Mouse (Mus musculus) MEL (cell line): ENCODE results near the gene Ubxn1. TPM values are rescaled to one million over a fixed set of nuclear protein-coding genes. Genes with fewer than 3 reads are reported as not detected.
"Not testable (repeated sequence)": the region's sequence is repeated elsewhere in the genome, so short reads cannot be mapped to it uniquely, and the experiment has no call there.

ENCODE experiments used
- DNase-seq: peaks from one replicate; pipeline ENCODE4 v3.0.0; 2011; ENCODE audit warnings: low read depth, low spot score
- H3K27ac ChIP-seq: 2 replicates; pipeline ENCODE4 v1.5.1; 2012; ENCODE audit warnings: low read depth, mild to moderate bottlenecking, control low read depth, low read length, moderate library complexity; ENCODE audit not compliant: control insufficient read depth
- H3K27me3 ChIP-seq, 2 experiments: fragments of 150-350 bp in 1 of 2; sonication (generic) in 1 of 2; 2 replicates each; pipeline ENCODE4 v1.6.1; 2012; ENCODE audit warnings: low read length in 2 of 2, mild to moderate bottlenecking in 2 of 2, improper control_type of control experiment in 1 of 2, moderate library complexity in 1 of 2; ENCODE audit not compliant: insufficient read depth in 2 of 2, control insufficient read depth in 1 of 2
- H3K36me3 ChIP-seq, 2 experiments: 2 replicates each; pipeline ENCODE4 v1.6.1; 2012 to 2014; ENCODE audit warnings: low read length in 2 of 2, improper control_type of control experiment in 1 of 2, inconsistent platforms in 1 of 2, mild to moderate bottlenecking in 1 of 2; ENCODE audit not compliant: insufficient read depth in 2 of 2, control insufficient read depth in 1 of 2
- H3K4me1 ChIP-seq, 2 experiments: fragments of 150-350 bp in 1 of 2; sonication (generic) in 1 of 2; 2 replicates each; pipeline ENCODE4 v1.6.1; 2012; ENCODE audit warnings: low read length in 2 of 2, improper control_type of control experiment in 1 of 2, mild to moderate bottlenecking in 1 of 2; ENCODE audit not compliant: insufficient read depth in 2 of 2, control insufficient read depth in 1 of 2
- H3K4me3 ChIP-seq, 2 experiments: fragments of 150-350 bp in 1 of 2; sonication (generic) in 1 of 2; 2 replicates each; pipeline ENCODE4 v1.5.1; 2012; ENCODE audit warnings: low read depth in 2 of 2, low read length in 2 of 2, mild to moderate bottlenecking in 2 of 2, moderate library complexity in 2 of 2, control low read depth in 1 of 2, improper control_type of control experiment in 1 of 2; ENCODE audit not compliant: control insufficient read depth in 1 of 2, insufficient read depth in 1 of 2
- H3K79me2 ChIP-seq: 2 replicates; pipeline ENCODE4 v1.6.1; 2012; ENCODE audit warnings: mild to moderate bottlenecking, low read length, moderate library complexity; ENCODE audit not compliant: control insufficient read depth, poor library complexity, insufficient read depth
- H3K9ac ChIP-seq: 2 replicates; pipeline ENCODE4 v1.6.1; 2012; ENCODE audit warnings: low read depth, mild to moderate bottlenecking, control low read depth, low read length, moderate library complexity; ENCODE audit not compliant: control insufficient read depth, poor library complexity, severe bottlenecking
- H3K9me3 ChIP-seq: fragments of 150-350 bp; sonication (generic); replicated peaks from 2 replicates; pipeline ENCODE4 v1.6.1; 2012; ENCODE audit warnings: mild to moderate bottlenecking, low read length, improper control_type of control experiment, moderate library complexity; ENCODE audit not compliant: insufficient read depth
- BHLHE40 ChIP-seq: IDR thresholded peaks from 2 replicates; pipeline ENCODE4 v1.6.1; 2012; ENCODE audit warnings: low read depth, mild to moderate bottlenecking, inconsistent platforms, low read length, improper control_type of control experiment, borderline replicate concordance
- CHD1 ChIP-seq: IDR thresholded peaks from 2 replicates; pipeline ENCODE4 v1.6.1; 2012; ENCODE audit warnings: low read depth, mild to moderate bottlenecking, inconsistent platforms, low read length, improper control_type of control experiment
- CTCF ChIP-seq, 3 experiments: IDR thresholded peaks in 2 of 3; conservative IDR thresholded peaks in 1 of 3; 2 replicates each; pipeline ENCODE4 v1.5.1; 2011 to 2012; ENCODE audit warnings: low read length in 3 of 3, low read depth in 2 of 3, mild to moderate bottlenecking in 2 of 3, improper control_type of control experiment in 1 of 3, inconsistent platforms in 1 of 3, mixed read lengths in 1 of 3, moderate library complexity in 1 of 3; ENCODE audit not compliant: control insufficient read depth in 1 of 3, insufficient read depth in 1 of 3, poor library complexity in 1 of 3, severe bottlenecking in 1 of 3
- E2F4 ChIP-seq: IDR thresholded peaks from 2 replicates; pipeline ENCODE4 v1.6.1; 2011; ENCODE audit warnings: low read depth, low read length, improper control_type of control experiment, borderline replicate concordance
- ELF1 ChIP-seq: IDR thresholded peaks from 2 replicates; pipeline ENCODE4 v1.6.1; 2014; ENCODE audit warnings: low read depth, mild to moderate bottlenecking, inconsistent platforms, low read length, improper control_type of control experiment, moderate library complexity
- EP300 ChIP-seq, 2 experiments: IDR thresholded peaks; 2 replicates each; pipeline ENCODE4 v1.6.1; 2011; ENCODE audit warnings: improper control_type of control experiment in 2 of 2, low read length in 2 of 2, low read depth in 1 of 2, mild to moderate bottlenecking in 1 of 2
- GABPA ChIP-seq: IDR thresholded peaks from 2 replicates; pipeline ENCODE4 v1.6.1; 2012; ENCODE audit warnings: low read depth, mild to moderate bottlenecking, inconsistent platforms, low read length, improper control_type of control experiment, moderate library complexity
- HCFC1 ChIP-seq: IDR thresholded peaks from 2 replicates; pipeline ENCODE4 v1.6.1; 2012; ENCODE audit warnings: low read depth, mild to moderate bottlenecking, inconsistent platforms, low read length, improper control_type of control experiment, moderate library complexity
- JUND ChIP-seq: IDR thresholded peaks from 2 replicates; pipeline ENCODE4 v1.6.1; 2011; ENCODE audit warnings: low read depth, mild to moderate bottlenecking, improper control_type of control experiment, low read length
- KAT2A ChIP-seq: conservative IDR thresholded peaks from 2 replicates; pipeline ENCODE4 v1.6.1; 2012; ENCODE audit warnings: low read depth, low read length, improper control_type of control experiment, inconsistent platforms
- MAX ChIP-seq: IDR thresholded peaks from 2 replicates; pipeline ENCODE4 v1.6.1; 2011; ENCODE audit warnings: low read length, improper control_type of control experiment
- MEF2A ChIP-seq: IDR thresholded peaks from 2 replicates; pipeline ENCODE4 v1.6.1; 2014; ENCODE audit warnings: low read depth, mild to moderate bottlenecking, inconsistent platforms, low read length, improper control_type of control experiment; ENCODE audit not compliant: poor library complexity, insufficient replicate concordance, severe bottlenecking; ENCODE audit errors: extremely low read depth
- MXI1 ChIP-seq: IDR thresholded peaks from 2 replicates; pipeline ENCODE4 v1.6.1; 2011; ENCODE audit warnings: mild to moderate bottlenecking, low read depth, low read length, improper control_type of control experiment
- MYB ChIP-seq: IDR thresholded peaks from 2 replicates; pipeline ENCODE4 v1.6.1; 2011; ENCODE audit warnings: mild to moderate bottlenecking, low read depth, low read length, improper control_type of control experiment
- NELFE ChIP-seq: IDR thresholded peaks from 2 replicates; pipeline ENCODE4 v1.6.1; 2011; ENCODE audit warnings: low read depth, low read length, improper control_type of control experiment
- NRF1 ChIP-seq: IDR thresholded peaks from 2 replicates; pipeline ENCODE4 v1.6.1; 2014; ENCODE audit warnings: low read depth, mild to moderate bottlenecking, inconsistent platforms, low read length, improper control_type of control experiment, moderate library complexity; ENCODE audit not compliant: poor library complexity, insufficient read depth, severe bottlenecking
- POLR2A ChIP-seq, 2 experiments: IDR thresholded peaks; 2 replicates each; pipeline ENCODE4 v1.6.1; 2011 to 2012; ENCODE audit warnings: low read length in 2 of 2, mild to moderate bottlenecking in 2 of 2, control low read depth in 1 of 2, improper control_type of control experiment in 1 of 2, low read depth in 1 of 2, moderate library complexity in 1 of 2; ENCODE audit not compliant: control insufficient read depth in 1 of 2, insufficient read depth in 1 of 2, poor library complexity in 1 of 2
- POLR2AphosphoS2 ChIP-seq: IDR thresholded peaks from 2 replicates; pipeline ENCODE4 v1.6.1; 2011; ENCODE audit warnings: low read length, improper control_type of control experiment
- POLR2AphosphoS5 ChIP-seq: IDR thresholded peaks from 2 replicates; pipeline ENCODE4 v1.6.1; 2012; ENCODE audit warnings: low read depth, borderline replicate concordance, mild to moderate bottlenecking, inconsistent platforms, low read length, moderate library complexity, mixed read lengths
- RAD21 ChIP-seq: IDR thresholded peaks from 2 replicates; pipeline ENCODE4 v1.6.1; 2011; ENCODE audit warnings: mild to moderate bottlenecking, low read depth, low read length, improper control_type of control experiment
- SIN3A ChIP-seq: IDR thresholded peaks from 2 replicates; pipeline ENCODE4 v1.6.1; 2012; ENCODE audit warnings: low read length, improper control_type of control experiment, inconsistent platforms
- TAL1 ChIP-seq: IDR thresholded peaks from 2 replicates; pipeline ENCODE4 v1.6.1; 2012; ENCODE audit warnings: mild to moderate bottlenecking, inconsistent platforms, low read length, moderate library complexity, mixed read lengths
- TBP ChIP-seq: IDR thresholded peaks from 2 replicates; pipeline ENCODE4 v1.8.0; 2011; ENCODE audit warnings: low read depth, low read length, improper control_type of control experiment
- TCF12 ChIP-seq: IDR thresholded peaks from 2 replicates; pipeline ENCODE4 v1.6.1; 2014; ENCODE audit warnings: low read depth, mild to moderate bottlenecking, inconsistent platforms, low read length, improper control_type of control experiment, moderate library complexity
- UBTF ChIP-seq: IDR thresholded peaks from 2 replicates; pipeline ENCODE4 v1.6.1; 2012; ENCODE audit warnings: low read depth, mild to moderate bottlenecking, inconsistent platforms, low read length, improper control_type of control experiment, moderate library complexity, borderline replicate concordance; ENCODE audit not compliant: insufficient read depth
- USF2 ChIP-seq, 2 experiments: IDR thresholded peaks; 2 replicates each; pipeline ENCODE4 v1.6.1; 2011 to 2012; ENCODE audit warnings: improper control_type of control experiment in 2 of 2, low read length in 2 of 2, borderline replicate concordance in 1 of 2, inconsistent platforms in 1 of 2, low read depth in 1 of 2, mild to moderate bottlenecking in 1 of 2; ENCODE audit not compliant: insufficient read depth in 1 of 2
- ZC3H11A ChIP-seq: IDR thresholded peaks from 2 replicates; pipeline ENCODE4 v1.6.1; 2012; ENCODE audit warnings: low read depth, mild to moderate bottlenecking, inconsistent platforms, low read length, improper control_type of control experiment
- polyA plus RNA-seq, 2 experiments: library from polyadenylated mRNA; stranded (reverse) in 1 of 2; unstranded in 1 of 2; fragments of >175 nt in 1 of 2; fragments of >200 nt in 1 of 2; gene quantifications; 2 replicates each; pipeline versions ENCODE4 v1.2.1 to v1.2.4; 2012; ENCODE audit warnings: low replicate concordance in 2 of 2, low read depth in 1 of 2; ENCODE audit not compliant: insufficient read length in 2 of 2, insufficient read depth in 1 of 2, missing spikeins in 1 of 2
- total RNA-seq: library from RNA; depleted of rRNA; stranded (reverse); fragments of 300-350 nt; gene quantifications from 2 replicates; pipeline ENCODE4 v1.2.3, GENCODE M21; 2012

Gene Ubxn1
- total and polyA plus RNA-seq, 3 experiments, result 187 to 366 TPM; not detected in 1

- DNase-seq, result peak; percentile 76
- H3K9ac ChIP-seq, result peak overlapping the region; percentile 81
- not testable (repeated sequence) for H3K27me3 ChIP-seq
- TF ChIP-seq ELF1 (0 out of 2 replicates have a peak, but pooled peaks have one; percentile 38), MAX (peak; percentile 16; the same call in 1 of the 2 replicates), UBTF (0 out of 2 replicates have a peak, but pooled peaks have one; percentile 44), POLR2A (IDR thresholded peaks at IDR 0.05; ENCODE audit: control insufficient read depth in 1 of 2, insufficient read depth in 1 of 2, low read depth in 1 of 2, low read length in 2 of 2, poor library complexity in 1 of 2) (0 out of 4 replicates have a peak, but pooled peaks of 1 of the 2 experiments have one; percentile 34)
- TF ChIP-seq, all 39 proteins: peak for 4; not testable (repeated sequence) for 35
- Histone ChIP-seq H3K36me3 (peaks cover 0 to 32% of the 10 kb centered on the region in 2 experiments; a peak in 2 of 4 replicates), H3K79me2 (peaks cover 51% of the 10 kb centered on the region), H3K27ac (peak overlapping the region; percentile 96), H3K4me1 (peaks cover 5 to 21% of the 10 kb centered on the region in 2 experiments; a peak in 3 of 4 replicates), H3K4me3 (peak overlapping the region; percentile 14 to 48)
- H3K9me3 ChIP-seq, result not testable (repeated sequence)
Measured at GRCm38 (mm10) chr19:8897211-8897864, 26.0 kb downstream of the Ubxn1 start.

- Histone ChIP-seq H3K27me3 (no peaks in the 10 kb centered on the region), H3K36me3 (peaks cover under 1 to 32% of the 10 kb centered on the region in 2 experiments; a peak in 2 of 4 replicates)
- no peak for TF ChIP-seq ZC3H11A
- peak; percentile 72 for TF ChIP-seq SIN3A
- TF ChIP-seq KAT2A, result peak; percentile 67; the same call in 1 of the 2 replicates
- TF ChIP-seq EP300 (IDR thresholded peaks at IDR 0.05; ENCODE audit: low read depth in 1 of 2, low read length in 2 of 2), result no peak
- TF ChIP-seq TBP, result peak; percentile 83
- no peak for TF ChIP-seq GABPA
- TF ChIP-seq CTCF (IDR thresholded peaks at IDR 0.05 in 2 of 3, conservative IDR thresholded peaks at IDR 0.05 in 1 of 3; ENCODE audit: control insufficient read depth in 1 of 3, insufficient read depth in 1 of 3, low read depth in 2 of 3, low read length in 3 of 3, poor library complexity in 1 of 3, severe bottlenecking in 1 of 3), result no peak
- peak; percentile 97 for TF ChIP-seq POLR2AphosphoS2
- peak; percentile 75 for TF ChIP-seq TCF12
- 0 out of 2 replicates have a peak, but pooled peaks have one; percentile 35 for TF ChIP-seq E2F4
- TF ChIP-seq MEF2A, result no peak
- no peak for TF ChIP-seq USF2 (IDR thresholded peaks at IDR 0.05; ENCODE audit: borderline replicate concordance in 1 of 2, insufficient read depth in 1 of 2, low read depth in 1 of 2, low read length in 2 of 2)
- peak; percentile 31; the same call in 1 of the 2 replicates for TF ChIP-seq NRF1
- no peak for TF ChIP-seq RAD21
- TF ChIP-seq NELFE, result peak; percentile 80
- TF ChIP-seq POLR2A (IDR thresholded peaks at IDR 0.05; ENCODE audit: control insufficient read depth in 1 of 2, insufficient read depth in 1 of 2, low read depth in 1 of 2, low read length in 2 of 2, poor library complexity in 1 of 2), result peak; percentile 64 to 88
- TF ChIP-seq CHD1, result no peak
- TF ChIP-seq JUND, result no peak
- no peak for TF ChIP-seq BHLHE40
- no peak for TF ChIP-seq MXI1
- peak; percentile 88 for TF ChIP-seq HCFC1
- TF ChIP-seq POLR2AphosphoS5, result no peak
- TF ChIP-seq MYB, result no peak
- 0 out of 2 replicates have a peak, but pooled peaks have one; percentile 57 for TF ChIP-seq MAX
- no peak for TF ChIP-seq UBTF
- no peak for TF ChIP-seq TAL1
Measured at GRCm38 (mm10) chr19:8897865-8898495, 26.7 kb downstream of the Ubxn1 start, which contains the start of gene Ganab. TSS of gene Ganab (plus strand) at chr19:8898071.

More at GRCm38 (mm10) chr19:8897865-8898495, 26.7 kb downstream of the Ubxn1 start, which contains the start of gene Ganab:
- H3K4me3 ChIP-seq, result peak within 1 kb of the TSS; percentile 75 to 79
- H3K9me3 ChIP-seq, result no peaks in the 10 kb centered on the region
- H3K9ac ChIP-seq, result peak within 1 kb of the TSS; percentile 96
- H3K27ac ChIP-seq, result peak within 1 kb of the TSS; percentile 96
- H3K4me1 ChIP-seq, result peaks cover 5 to 21% of the 10 kb centered on the region in 2 experiments; a peak in 3 of 4 replicates
- H3K79me2 ChIP-seq, result peaks cover 50% of the 10 kb centered on the region
- DNase-seq, result peak; percentile 98
